Mouse (Mus musculus): ENCODE data around the gene Hspa1l.

- TF ChIP-seq CTCF (IDR thresholded peaks at IDR 0.05; ENCODE audit: borderline replicate concordance, insufficient read depth, low read depth, low read length) = no peak
- TF ChIP-seq POLR2A (IDR thresholded peaks at IDR 0.05; ENCODE audit: borderline replicate concordance, insufficient read depth, low read length) = no peak
Measured at GRCm38 (mm10) chr17:34934830-34935229, 37.7 kb upstream of the Hspa1l start.
